Mouse (Mus musculus): ENCODE measurements around the gene Nacc2.

Nacc2 gene

DNA sequence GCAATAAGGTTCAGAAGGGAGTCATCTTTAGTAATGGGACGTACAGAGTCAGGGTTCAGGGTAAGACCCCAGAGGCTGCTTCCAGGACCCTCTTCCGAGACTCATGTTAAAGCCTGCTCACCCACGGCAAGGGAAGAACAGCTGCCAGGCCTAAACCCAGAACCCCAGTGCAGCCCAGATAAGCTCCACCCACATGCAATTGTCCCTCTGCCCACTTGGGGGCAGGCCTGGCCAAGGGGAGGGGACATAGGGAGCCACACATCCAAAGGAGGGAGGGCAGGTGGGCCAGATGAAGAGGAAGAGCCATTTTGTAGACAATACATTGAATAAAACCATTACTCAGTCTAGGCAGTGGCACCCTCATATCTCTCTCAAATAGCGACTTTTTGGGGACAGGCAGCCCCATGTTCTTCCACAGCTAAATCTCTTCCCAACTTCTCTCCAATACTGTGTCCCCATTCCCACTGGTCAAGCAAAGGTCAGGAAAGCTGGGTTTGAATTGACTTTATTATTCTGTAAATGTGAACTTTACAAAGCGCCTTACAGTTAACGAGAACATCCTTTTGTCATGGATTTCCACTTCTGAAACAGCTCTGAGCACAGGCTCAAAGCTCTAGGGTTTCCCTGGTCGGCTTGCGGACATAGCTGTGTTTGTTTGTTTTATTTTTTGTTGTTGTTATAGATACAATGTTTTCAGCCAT lies 67.8 kb downstream of the Nacc2 start:
- peak; percentile 42 to 51 for DNase-seq (ENCODE audit: low spot score in 2 of 2)

DNA sequence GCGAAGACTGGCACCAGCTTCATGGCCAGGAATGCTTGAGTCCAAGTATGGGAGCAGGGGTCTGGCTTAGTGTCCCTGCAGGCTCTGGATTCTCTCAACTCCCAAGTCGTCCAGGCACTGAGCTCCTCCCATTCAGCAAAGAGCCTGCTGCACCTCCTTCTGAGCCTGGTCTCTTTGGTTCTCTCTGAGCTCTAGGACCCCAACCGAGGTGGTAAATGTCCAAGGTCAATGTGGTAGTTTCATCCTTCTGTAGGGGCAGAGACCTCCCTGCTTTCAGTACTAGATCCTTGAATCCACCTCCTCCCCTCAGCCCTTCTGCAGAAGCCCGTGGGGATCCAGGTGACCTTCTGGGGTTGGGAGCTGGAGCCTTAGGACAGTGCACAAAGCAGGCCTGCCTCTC lies 70.2 kb downstream of the Nacc2 start:
- no peak for DNase-seq (ENCODE audit: low spot score in 2 of 2)

DNA sequence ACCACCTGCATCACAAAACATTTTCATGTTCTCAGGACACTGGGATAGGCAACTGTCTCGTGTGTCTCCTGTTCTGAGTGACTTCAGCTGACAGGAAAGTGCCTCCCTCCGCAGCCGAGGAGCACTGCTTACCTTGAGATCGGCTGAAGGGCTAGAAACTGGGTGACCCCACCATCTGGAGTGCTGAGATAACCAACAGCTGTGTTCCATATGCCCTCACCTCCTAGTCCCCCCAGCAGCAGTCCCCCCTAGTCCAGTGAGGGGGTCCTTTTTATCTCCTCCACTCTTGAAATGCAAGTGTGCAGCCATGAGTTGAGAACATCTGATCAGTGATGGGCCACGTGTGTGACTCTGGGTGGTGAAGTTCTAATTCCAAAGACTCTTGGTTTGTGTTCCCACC lies 74.2 kb downstream of the Nacc2 start:
- no peak for DNase-seq (ENCODE audit: low spot score in 2 of 2)

DNA sequence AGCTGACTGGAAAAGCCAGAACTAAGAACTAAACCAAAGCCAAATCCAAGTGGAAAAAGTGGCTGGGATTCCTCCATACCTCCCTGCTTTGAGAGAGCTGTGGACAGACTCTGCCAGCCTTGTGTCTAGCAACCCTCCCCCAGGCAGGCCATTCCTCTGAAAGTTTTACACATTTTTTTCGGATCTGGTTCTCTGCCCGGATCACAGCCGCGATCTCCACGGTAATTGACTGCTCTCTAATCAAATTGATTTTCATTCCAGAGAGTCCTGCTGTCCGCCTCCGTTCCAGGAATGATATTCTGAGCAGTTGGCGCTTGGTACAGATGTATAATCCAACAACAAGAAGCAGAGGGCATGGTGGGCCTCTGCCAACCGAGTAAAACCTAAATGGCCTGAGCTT lies 78.8 kb downstream of the Nacc2 start:
- no peak for DNase-seq (ENCODE audit: low spot score in 2 of 2)

DNA sequence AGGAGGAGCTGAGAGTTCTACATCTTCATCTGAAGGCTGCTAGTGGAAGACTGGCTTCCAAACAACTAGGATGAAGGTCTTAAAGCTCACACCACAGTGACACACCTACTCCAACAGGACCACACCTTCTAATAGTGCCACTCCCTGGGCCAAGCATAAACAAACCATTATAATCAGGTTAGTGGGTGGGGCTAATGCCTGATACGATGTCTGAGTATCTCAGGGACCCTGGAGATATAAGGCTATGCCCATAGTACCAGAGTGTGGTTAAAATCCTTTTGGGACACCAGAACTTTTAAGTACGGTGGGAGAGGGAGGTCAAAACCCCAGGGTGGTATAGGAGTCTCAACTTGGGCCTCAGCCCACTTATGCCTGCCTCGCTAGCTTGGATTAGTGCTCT lies 80.4 kb downstream of the Nacc2 start:
- DNase-seq (ENCODE audit: low spot score in 2 of 2): no peak

DNA sequence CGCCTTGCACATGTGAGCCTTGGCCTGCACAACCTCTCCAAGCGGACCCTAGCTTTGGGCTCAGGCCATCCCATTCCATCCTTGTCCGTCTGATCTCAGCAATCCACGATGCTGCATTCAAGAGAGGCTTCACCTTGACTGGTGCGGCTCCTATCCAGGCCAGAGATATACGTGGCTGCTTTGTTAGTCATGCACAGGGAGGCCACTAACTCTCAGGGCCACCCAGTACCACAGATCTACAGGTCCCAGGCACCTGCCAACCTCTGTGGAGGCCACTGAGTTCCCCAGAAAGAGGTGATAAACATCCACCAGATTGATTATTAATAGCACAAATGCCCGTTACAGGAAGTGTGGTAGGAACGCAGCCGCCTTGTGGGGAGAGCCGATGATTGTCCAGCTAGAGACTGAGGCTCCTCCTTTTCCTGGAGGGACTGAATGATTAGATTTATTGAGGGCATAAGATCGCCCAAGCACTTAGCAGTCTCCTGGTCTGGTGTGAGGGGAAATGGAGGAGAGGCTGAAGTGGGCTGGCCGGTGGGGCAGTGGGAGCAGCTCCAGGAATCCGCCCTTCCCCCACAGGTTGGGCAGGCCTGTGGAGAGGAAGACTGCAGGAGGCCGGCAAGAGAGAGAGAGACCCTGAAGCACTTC lies 81.7 kb downstream of the Nacc2 start:
- DNase-seq (ENCODE audit: low spot score in 2 of 2): no peak

DNA sequence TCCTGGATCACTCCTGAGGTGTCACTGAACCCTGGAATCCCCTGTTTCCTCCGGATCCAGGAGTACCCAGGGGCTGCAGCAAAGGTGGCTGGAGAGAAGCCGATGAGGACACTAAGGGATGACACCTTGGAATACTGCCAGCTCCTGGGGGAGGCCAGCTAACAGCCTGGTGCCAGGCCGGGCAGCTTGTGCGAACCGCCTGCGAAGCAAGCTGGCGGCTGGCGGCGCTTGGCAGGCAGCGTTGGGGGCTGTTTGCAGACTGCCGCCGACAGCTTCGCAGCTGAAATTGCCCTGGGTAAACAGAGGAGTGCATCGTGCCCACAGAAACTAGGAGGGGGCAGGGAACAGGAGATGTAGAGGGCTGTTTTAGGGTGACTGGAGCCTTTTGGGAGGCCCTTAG lies 83.1 kb downstream of the Nacc2 start:
- no peak for DNase-seq (ENCODE audit: low spot score in 2 of 2)

DNA sequence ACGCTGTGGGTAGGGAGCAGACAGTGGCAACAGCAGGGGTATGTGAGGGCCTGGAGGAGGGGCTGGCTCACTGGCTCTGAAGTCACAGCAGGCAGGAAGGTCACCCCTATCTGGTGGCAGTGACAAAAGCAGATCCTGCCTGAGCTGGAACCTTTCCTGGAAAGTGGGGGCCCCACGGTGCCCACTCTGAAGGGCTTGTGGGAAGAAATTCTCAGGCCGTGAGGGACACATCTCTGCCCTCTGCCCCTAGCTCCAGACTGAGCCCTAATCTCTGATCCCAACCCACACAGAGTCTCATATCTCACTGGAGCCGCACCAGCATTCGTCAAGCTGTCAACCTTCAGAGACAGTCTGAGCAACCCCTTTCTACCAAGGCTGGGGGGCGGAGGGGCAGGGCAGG lies 85.6 kb downstream of the Nacc2 start:
- peak in 1 of 2 experiments; percentile 16 for DNase-seq (ENCODE audit: low spot score in 2 of 2)

DNA sequence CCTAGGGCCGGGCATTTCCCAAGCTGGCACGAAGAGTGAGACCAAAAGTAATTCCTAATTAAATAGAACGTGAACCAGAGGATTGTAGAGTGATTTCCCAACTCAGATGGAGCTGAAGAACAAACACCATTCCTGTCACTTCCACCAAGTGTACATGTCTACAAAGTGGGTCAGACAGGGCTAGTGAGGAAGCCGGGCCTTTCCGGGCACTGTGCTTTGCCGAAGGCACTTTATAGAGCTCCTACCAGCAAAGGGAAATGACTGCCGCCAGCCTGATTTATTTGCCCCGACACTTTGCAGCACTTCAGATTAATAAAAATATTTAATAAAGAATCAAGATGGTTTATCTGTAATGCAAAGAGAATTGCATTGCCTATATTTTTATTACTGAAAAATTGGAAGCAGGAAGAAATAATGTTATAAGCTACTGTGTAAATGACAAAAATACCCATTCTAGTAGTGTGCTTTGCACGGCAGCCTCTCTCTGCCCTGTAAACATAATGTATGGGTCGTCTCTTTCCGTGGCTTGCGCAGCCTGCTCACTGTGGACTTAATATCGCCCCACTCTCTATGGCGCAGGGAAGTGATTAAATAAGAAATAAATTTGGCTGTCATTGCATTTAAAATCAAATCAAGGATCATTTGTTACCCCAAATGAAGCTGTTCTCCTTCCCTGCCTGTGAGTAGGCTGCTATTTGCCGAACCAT lies 88.5 kb downstream of the Nacc2 start:
- no peak for DNase-seq (ENCODE audit: low spot score in 2 of 2)

DNA sequence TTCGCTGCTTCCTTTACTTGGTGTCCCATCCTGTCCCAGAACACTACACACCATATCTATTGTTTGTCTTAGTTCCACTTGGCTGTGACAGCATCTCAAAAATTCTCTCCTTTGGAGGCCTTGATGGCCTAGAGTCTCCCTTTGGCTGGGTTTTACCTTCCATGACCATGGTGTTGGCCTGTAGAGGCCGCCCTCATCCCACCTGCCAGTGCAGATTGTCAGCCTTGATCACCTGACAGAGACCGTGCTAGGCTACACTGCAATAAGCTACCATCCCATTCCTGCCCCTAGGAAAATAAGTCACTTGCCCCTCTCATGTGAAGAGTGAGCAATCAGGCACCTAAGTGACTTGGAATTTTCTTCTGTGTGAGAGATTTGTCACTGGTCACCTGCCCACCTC lies 92.7 kb downstream of the Nacc2 start:
- no peak for DNase-seq (ENCODE audit: low spot score in 2 of 2)

DNA sequence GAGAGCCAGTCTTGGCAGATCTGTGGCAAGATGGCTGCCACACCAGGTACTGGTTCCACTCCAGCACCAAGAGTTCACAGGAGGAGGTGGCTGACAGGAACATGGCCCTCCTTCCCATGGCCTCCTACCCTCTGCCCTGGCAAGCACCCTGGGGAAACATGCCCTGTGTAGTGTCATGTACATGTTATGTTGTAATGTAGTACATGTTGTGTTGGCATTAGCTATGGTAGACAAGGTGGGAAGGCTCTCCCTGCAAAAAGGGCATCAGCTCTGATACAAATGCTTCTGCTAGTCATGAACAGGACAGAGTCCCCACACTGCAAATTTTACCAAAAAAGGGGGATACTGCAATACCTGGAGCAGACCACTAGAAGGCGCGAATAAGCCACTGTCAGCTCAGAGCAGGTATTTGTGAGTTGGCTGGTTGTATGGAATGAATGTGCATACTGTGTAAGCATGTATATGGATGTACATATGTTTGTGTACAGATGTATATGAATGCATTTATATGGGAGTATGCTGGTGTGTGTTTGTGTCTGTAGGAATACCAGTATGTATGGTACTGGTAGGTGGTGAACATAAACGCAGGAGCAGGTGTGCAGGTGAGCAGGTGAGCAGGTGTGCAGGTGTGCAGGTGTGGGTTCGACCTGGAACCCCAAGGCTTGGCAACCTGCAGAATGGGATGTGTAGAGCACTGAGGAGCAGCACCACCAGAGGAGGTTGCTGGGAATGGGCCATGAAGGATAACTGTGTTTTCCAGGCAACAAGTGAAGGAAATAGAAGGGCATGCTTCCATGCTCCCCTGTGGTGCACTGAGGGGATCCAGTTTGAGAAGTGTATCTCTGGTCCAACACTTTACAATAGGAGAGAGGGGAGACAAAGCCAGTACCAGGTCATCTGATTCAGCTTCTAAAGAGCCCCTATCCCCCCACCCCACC lies 98.6 kb downstream of the Nacc2 start:
- no peak for DNase-seq (ENCODE audit: low spot score in 2 of 2)

DNA sequence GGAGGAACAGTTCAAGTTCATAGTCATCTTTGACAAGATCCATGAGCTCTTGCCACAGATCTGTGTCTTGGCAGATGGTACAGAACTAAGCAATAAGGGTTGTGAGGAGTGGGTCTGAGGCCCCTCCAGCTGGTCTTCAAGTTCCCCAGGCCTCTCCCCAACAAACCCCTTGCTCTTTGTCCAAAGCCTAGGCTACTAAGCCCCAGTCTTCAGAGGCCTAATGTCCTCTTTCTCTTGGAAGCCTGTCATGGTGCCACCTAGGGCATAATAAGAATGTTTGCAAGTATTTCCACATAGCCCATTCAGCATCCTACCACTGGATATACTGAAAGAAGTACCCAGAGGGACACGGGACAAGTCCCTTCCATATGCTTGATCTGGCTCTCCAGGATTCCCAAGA lies 100.4 kb downstream of the Nacc2 start:
- DNase-seq (ENCODE audit: low spot score in 2 of 2): no peak

DNA sequence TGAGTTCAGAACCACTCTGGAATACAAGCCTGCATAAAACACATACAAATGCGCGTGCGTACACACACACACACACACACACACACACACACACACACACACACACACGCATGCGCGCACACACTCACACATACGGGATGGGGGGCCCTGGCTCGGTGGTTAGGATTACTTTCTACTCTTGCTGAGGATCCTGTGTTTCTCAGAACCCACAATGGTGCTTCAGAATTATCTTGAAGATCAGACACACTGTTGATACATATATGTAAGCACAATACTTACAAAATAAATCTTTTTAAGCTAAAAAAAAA lies 100.8 kb downstream of the Nacc2 start:
- DNase-seq (ENCODE audit: low spot score in 2 of 2): no peak

DNA sequence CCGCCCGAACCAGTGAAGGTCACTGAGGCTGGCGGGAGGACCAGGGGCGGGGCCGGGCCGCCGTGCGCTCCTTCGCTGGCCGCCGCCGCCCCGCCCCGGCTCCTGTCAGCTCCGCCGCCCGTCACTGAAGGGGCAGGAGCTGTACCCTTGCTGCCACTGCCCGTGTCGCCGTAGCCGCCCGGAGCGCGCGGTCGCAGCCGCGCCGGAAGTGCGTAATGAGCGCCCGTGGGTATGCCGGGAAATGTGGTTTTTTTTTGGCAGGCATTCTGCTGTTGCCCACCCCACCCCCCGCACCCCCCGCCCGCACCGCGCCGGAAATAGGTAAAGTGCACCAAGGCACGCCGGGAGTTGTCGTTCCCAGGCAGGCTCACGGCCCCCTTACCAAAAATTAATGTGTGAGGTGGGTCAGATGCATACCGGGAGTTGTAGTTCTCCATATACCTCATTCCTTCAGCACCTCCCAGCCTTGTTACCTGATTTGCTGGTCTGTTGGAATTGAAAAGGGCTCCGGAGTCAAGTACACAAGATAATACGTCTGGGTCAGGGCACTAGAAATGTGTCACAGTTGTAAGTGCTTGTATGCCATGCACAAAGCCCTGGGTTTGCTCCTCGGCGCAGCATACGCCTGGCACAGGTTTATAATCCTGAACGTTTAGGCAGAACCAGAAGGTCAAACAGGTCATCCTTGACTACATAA lies 101.3 kb downstream of the Nacc2 start, which contains the start of gene Ubac1:
TSS of gene Ubac1 (minus strand) at position 187 of the 697 bp plus-strand sequence.
- peak; percentile 90 for DNase-seq (ENCODE audit: low spot score in 2 of 2)

DNA sequence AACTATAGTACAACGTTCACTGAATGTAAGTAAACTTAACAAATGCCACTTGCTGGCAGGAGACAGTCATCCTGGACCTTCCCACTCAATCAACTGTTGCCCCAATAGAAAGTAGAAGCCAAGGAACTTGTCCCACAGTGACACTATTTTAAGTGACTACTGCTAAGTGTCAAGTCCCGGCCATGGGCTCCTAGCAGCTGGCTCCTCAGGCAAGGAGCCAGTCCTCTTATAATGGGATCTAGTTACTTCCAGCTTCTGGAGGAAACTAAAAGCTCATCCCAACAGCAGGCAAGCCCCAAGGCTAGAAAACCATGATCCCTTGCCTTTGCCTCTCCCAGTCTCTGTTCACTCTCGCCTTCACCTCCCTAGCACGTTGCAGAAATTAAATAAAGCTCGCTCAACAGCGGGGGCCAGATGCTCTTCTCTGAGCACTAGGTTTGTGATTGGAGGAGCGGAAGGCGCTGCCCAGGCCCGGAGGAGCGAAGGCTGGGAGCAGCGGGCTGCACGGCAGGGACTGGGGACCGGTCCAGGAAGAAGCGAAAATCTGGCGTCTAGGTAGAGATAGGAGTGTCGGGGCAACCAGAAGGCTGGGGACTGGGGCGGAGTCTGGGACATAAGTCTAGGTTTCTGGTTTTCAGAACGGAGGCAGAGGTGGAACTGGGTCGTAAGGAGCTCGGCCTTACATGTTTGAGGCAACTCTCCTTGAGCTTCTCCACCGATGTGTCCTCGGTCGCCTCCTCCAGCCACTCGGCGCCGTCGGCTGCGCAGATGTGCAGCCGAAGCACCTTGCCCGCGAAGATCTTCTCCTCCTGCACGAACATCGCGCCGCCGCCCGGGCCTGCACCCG lies 102.1 kb downstream of the Nacc2 start:
- DNase-seq (ENCODE audit: low spot score in 2 of 2): peak; percentile 44 to 48

DNA sequence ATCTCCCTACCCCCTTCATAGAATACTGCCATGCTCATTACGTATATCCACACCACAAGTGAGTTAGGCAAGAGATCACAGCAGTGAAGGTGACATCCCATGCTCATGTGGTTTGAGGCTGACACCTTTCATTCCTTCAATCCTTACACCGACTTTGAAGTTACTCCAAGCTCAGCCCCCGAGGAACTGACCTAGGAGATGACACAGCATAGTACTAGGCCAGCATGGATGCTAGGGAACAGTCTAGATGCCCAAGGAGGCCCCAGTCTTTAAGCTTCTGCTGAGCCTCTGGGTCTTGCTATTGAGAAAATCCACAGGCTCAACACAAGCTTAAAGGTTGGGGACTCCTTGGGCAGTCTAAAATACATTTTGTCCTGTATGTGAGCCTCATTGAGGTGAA lies 103.1 kb downstream of the Nacc2 start:
- DNase-seq (ENCODE audit: low spot score in 2 of 2): no peak

DNA sequence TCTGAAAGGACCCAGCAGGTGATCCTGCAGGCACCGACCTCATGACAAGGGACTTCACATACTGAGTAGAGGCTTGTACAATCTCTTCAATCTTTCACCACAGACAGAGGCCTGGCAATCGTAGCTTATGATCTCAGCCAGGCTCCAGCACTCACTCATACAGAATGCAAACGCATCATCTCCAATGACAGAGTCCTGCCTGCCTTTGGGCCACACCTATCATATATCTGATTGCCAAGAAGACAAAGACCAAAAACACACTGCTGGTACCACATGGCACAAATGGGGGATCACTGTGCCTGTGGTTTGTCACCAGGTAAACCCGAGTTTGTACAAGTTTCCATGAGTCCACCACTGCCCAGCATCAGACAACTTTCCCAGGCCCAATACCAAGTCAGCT lies 105.7 kb downstream of the Nacc2 start:
- DNase-seq (ENCODE audit: low spot score in 2 of 2): no peak

DNA sequence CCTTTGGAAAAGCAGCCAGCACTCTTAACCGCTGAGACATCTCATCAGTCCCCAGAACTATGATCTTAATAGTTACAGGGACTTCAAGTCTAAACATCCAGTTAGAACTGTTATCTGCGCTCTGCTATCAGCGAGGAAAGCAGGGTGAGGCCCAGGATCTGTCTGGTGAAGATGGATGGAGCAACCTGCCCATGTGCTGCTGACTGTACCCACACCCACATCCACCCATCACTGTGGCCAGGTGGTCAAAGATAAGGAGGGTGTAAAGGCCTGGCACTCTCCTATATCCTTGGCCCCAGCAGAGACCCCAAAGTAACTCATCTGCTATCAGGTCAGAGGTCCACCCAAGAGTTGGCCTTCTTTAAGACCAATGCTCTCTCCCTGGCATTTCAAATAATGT lies 109.3 kb downstream of the Nacc2 start:
- DNase-seq (ENCODE audit: low spot score in 2 of 2): no peak

DNA sequence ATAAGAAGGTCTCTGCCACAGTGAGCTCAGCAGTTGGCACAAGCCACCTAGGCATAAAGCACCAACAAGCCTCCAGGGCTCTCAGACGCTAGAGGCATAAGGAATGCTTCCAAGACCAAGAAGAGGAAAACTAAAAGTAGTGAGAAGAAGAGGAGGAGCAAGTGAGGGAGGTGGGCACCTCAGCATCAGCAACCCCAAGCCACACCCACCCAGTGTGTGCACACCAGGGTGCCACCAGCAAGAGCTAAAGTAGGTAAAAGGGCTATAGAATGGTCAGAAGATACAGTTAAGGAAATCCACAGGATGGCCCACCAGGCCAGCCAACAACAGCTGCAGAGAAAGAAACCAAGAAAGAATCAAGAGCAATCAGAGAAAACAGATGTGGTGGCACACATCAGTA lies 111.6 kb downstream of the Nacc2 start:
- no peak for DNase-seq (ENCODE audit: low spot score in 2 of 2)
